Mouse (Mus musculus) MEL (cell line): ENCODE data around the gene Shisa6. TPM values are rescaled to one million over a fixed set of nuclear protein-coding genes. Genes with fewer than 3 reads are reported as not detected.
A peak's percentile ranks its signal among the peaks of the same experiment; 100 is the strongest.

ENCODE experiments used
- DNase-seq: peaks from one replicate; pipeline ENCODE4 v3.0.0; 2011; ENCODE audit warnings: low read depth, low spot score
- H3K27ac ChIP-seq: 2 replicates; pipeline ENCODE4 v1.5.1; 2012; ENCODE audit warnings: low read depth, mild to moderate bottlenecking, control low read depth, low read length, moderate library complexity; ENCODE audit not compliant: control insufficient read depth
- H3K27me3 ChIP-seq, 2 experiments: fragments of 150-350 bp in 1 of 2; sonication (generic) in 1 of 2; 2 replicates each; pipeline ENCODE4 v1.6.1; 2012; ENCODE audit warnings: low read length in 2 of 2, mild to moderate bottlenecking in 2 of 2, improper control_type of control experiment in 1 of 2, moderate library complexity in 1 of 2; ENCODE audit not compliant: insufficient read depth in 2 of 2, control insufficient read depth in 1 of 2
- H3K36me3 ChIP-seq, 2 experiments: 2 replicates each; pipeline ENCODE4 v1.6.1; 2012 to 2014; ENCODE audit warnings: low read length in 2 of 2, improper control_type of control experiment in 1 of 2, inconsistent platforms in 1 of 2, mild to moderate bottlenecking in 1 of 2; ENCODE audit not compliant: insufficient read depth in 2 of 2, control insufficient read depth in 1 of 2
- H3K4me1 ChIP-seq, 2 experiments: fragments of 150-350 bp in 1 of 2; sonication (generic) in 1 of 2; 2 replicates each; pipeline ENCODE4 v1.6.1; 2012; ENCODE audit warnings: low read length in 2 of 2, improper control_type of control experiment in 1 of 2, mild to moderate bottlenecking in 1 of 2; ENCODE audit not compliant: insufficient read depth in 2 of 2, control insufficient read depth in 1 of 2
- H3K4me3 ChIP-seq, 2 experiments: fragments of 150-350 bp in 1 of 2; sonication (generic) in 1 of 2; 2 replicates each; pipeline ENCODE4 v1.5.1; 2012; ENCODE audit warnings: low read depth in 2 of 2, low read length in 2 of 2, mild to moderate bottlenecking in 2 of 2, moderate library complexity in 2 of 2, control low read depth in 1 of 2, improper control_type of control experiment in 1 of 2; ENCODE audit not compliant: control insufficient read depth in 1 of 2, insufficient read depth in 1 of 2
- H3K79me2 ChIP-seq: 2 replicates; pipeline ENCODE4 v1.6.1; 2012; ENCODE audit warnings: mild to moderate bottlenecking, low read length, moderate library complexity; ENCODE audit not compliant: control insufficient read depth, poor library complexity, insufficient read depth
- H3K9ac ChIP-seq: 2 replicates; pipeline ENCODE4 v1.6.1; 2012; ENCODE audit warnings: low read depth, mild to moderate bottlenecking, control low read depth, low read length, moderate library complexity; ENCODE audit not compliant: control insufficient read depth, poor library complexity, severe bottlenecking
- H3K9me3 ChIP-seq: fragments of 150-350 bp; sonication (generic); replicated peaks from 2 replicates; pipeline ENCODE4 v1.6.1; 2012; ENCODE audit warnings: mild to moderate bottlenecking, low read length, improper control_type of control experiment, moderate library complexity; ENCODE audit not compliant: insufficient read depth
- BHLHE40 ChIP-seq: IDR thresholded peaks from 2 replicates; pipeline ENCODE4 v1.6.1; 2012; ENCODE audit warnings: low read depth, mild to moderate bottlenecking, inconsistent platforms, low read length, improper control_type of control experiment, borderline replicate concordance
- CHD1 ChIP-seq: IDR thresholded peaks from 2 replicates; pipeline ENCODE4 v1.6.1; 2012; ENCODE audit warnings: low read depth, mild to moderate bottlenecking, inconsistent platforms, low read length, improper control_type of control experiment
- CTCF ChIP-seq, 3 experiments: IDR thresholded peaks in 2 of 3; conservative IDR thresholded peaks in 1 of 3; 2 replicates each; pipeline ENCODE4 v1.5.1; 2011 to 2012; ENCODE audit warnings: low read length in 3 of 3, low read depth in 2 of 3, mild to moderate bottlenecking in 2 of 3, improper control_type of control experiment in 1 of 3, inconsistent platforms in 1 of 3, mixed read lengths in 1 of 3, moderate library complexity in 1 of 3; ENCODE audit not compliant: control insufficient read depth in 1 of 3, insufficient read depth in 1 of 3, poor library complexity in 1 of 3, severe bottlenecking in 1 of 3
- E2F4 ChIP-seq: IDR thresholded peaks from 2 replicates; pipeline ENCODE4 v1.6.1; 2011; ENCODE audit warnings: low read depth, low read length, improper control_type of control experiment, borderline replicate concordance
- JUND ChIP-seq: IDR thresholded peaks from 2 replicates; pipeline ENCODE4 v1.6.1; 2011; ENCODE audit warnings: low read depth, mild to moderate bottlenecking, improper control_type of control experiment, low read length
- MAFK ChIP-seq: IDR thresholded peaks from 2 replicates; pipeline ENCODE4 v1.6.1; 2011; ENCODE audit warnings: low read depth, mild to moderate bottlenecking, low read length, improper control_type of control experiment, borderline replicate concordance
- MEF2A ChIP-seq: IDR thresholded peaks from 2 replicates; pipeline ENCODE4 v1.6.1; 2014; ENCODE audit warnings: low read depth, mild to moderate bottlenecking, inconsistent platforms, low read length, improper control_type of control experiment; ENCODE audit not compliant: poor library complexity, insufficient replicate concordance, severe bottlenecking; ENCODE audit errors: extremely low read depth
- MYB ChIP-seq: IDR thresholded peaks from 2 replicates; pipeline ENCODE4 v1.6.1; 2011; ENCODE audit warnings: mild to moderate bottlenecking, low read depth, low read length, improper control_type of control experiment
- POLR2A ChIP-seq, 2 experiments: IDR thresholded peaks; 2 replicates each; pipeline ENCODE4 v1.6.1; 2011 to 2012; ENCODE audit warnings: low read length in 2 of 2, mild to moderate bottlenecking in 2 of 2, control low read depth in 1 of 2, improper control_type of control experiment in 1 of 2, low read depth in 1 of 2, moderate library complexity in 1 of 2; ENCODE audit not compliant: control insufficient read depth in 1 of 2, insufficient read depth in 1 of 2, poor library complexity in 1 of 2
- POLR2AphosphoS5 ChIP-seq: IDR thresholded peaks from 2 replicates; pipeline ENCODE4 v1.6.1; 2012; ENCODE audit warnings: low read depth, borderline replicate concordance, mild to moderate bottlenecking, inconsistent platforms, low read length, moderate library complexity, mixed read lengths
- RAD21 ChIP-seq: IDR thresholded peaks from 2 replicates; pipeline ENCODE4 v1.6.1; 2011; ENCODE audit warnings: mild to moderate bottlenecking, low read depth, low read length, improper control_type of control experiment
- RCOR1 ChIP-seq: IDR thresholded peaks from 2 replicates; pipeline ENCODE4 v1.6.1; 2012; ENCODE audit warnings: low read depth, mild to moderate bottlenecking, inconsistent platforms, low read length, improper control_type of control experiment
- SMC3 ChIP-seq: IDR thresholded peaks from 2 replicates; pipeline ENCODE4 v1.6.1; 2011; ENCODE audit warnings: low read depth, low read length, improper control_type of control experiment
- TBP ChIP-seq: IDR thresholded peaks from 2 replicates; pipeline ENCODE4 v1.8.0; 2011; ENCODE audit warnings: low read depth, low read length, improper control_type of control experiment
- polyA plus RNA-seq, 2 experiments: library from polyadenylated mRNA; stranded (reverse) in 1 of 2; unstranded in 1 of 2; fragments of >175 nt in 1 of 2; fragments of >200 nt in 1 of 2; gene quantifications; 2 replicates each; pipeline versions ENCODE4 v1.2.1 to v1.2.4; 2012; ENCODE audit warnings: low replicate concordance in 2 of 2, low read depth in 1 of 2; ENCODE audit not compliant: insufficient read length in 2 of 2, insufficient read depth in 1 of 2, missing spikeins in 1 of 2
- total RNA-seq: library from RNA; depleted of rRNA; stranded (reverse); fragments of 300-350 nt; gene quantifications from 2 replicates; pipeline ENCODE4 v1.2.3, GENCODE M21; 2012

Gene Shisa6
- total and polyA plus RNA-seq, 3 experiments = not detected

- no peaks in the 10 kb centered on the region for H3K27me3 ChIP-seq
- H3K36me3 ChIP-seq = no peaks in the 10 kb centered on the region
- H3K9me3 ChIP-seq = no peaks in the 10 kb centered on the region
- no peak for DNase-seq
- no peak overlapping the region for H3K4me3 ChIP-seq
- H3K79me2 ChIP-seq = no peaks in the 10 kb centered on the region
- H3K9ac ChIP-seq = no peak overlapping the region
- no peak for TF ChIP-seq JUND
- TF ChIP-seq TBP = no peak
- TF ChIP-seq BHLHE40 = no peak
- TF ChIP-seq RCOR1 = no peak
- TF ChIP-seq MAFK = no peak
- no peak for TF ChIP-seq E2F4
- no peak for TF ChIP-seq MEF2A
- TF ChIP-seq, all 39 proteins: peak for 0
- Histone ChIP-seq H3K4me1 (no peaks in the 10 kb centered on the region), H3K27ac (no peak overlapping the region)
Measured at GRCm38 (mm10) chr11:66519386-66519785, 6.4 kb downstream of the Shisa6 start.

GRCm38 (mm10) chr11:66514346-66514745, 11.4 kb downstream of the Shisa6 start:
- H3K4me3 ChIP-seq = no peak overlapping the region
- TF ChIP-seq POLR2AphosphoS5 (no peak), CHD1 (no peak), MEF2A (no peak)
- TF ChIP-seq, all 39 proteins: peak for 0
- H3K27me3 ChIP-seq = no peaks in the 10 kb centered on the region
- H3K79me2 ChIP-seq = no peaks in the 10 kb centered on the region
- no peaks in the 10 kb centered on the region for H3K36me3 ChIP-seq
- H3K4me1 ChIP-seq = no peaks in the 10 kb centered on the region
- H3K9me3 ChIP-seq = no peaks in the 10 kb centered on the region
- DNase-seq = no peak
- no peak overlapping the region for H3K9ac ChIP-seq
- H3K27ac ChIP-seq = no peak overlapping the region

- no peak; the same call in 1 of the 2 replicates for TF ChIP-seq RAD21
- TF ChIP-seq JUND = no peak
- no peak for TF ChIP-seq POLR2A (IDR thresholded peaks at IDR 0.05; ENCODE audit: control insufficient read depth in 1 of 2, insufficient read depth in 1 of 2, low read depth in 1 of 2, low read length in 2 of 2, poor library complexity in 1 of 2)
- TF ChIP-seq SMC3 = peak; percentile 40
- peak in 1 of 3 experiments; percentile 27; a peak in 2 of 6 replicates for TF ChIP-seq CTCF (IDR thresholded peaks at IDR 0.05 in 2 of 3, conservative IDR thresholded peaks at IDR 0.05 in 1 of 3; ENCODE audit: control insufficient read depth in 1 of 3, insufficient read depth in 1 of 3, low read depth in 2 of 3, low read length in 3 of 3, poor library complexity in 1 of 3, severe bottlenecking in 1 of 3)
- no peak for TF ChIP-seq MYB
- DNase-seq = peak; percentile 7
- Histone ChIP-seq H3K27ac (no peak overlapping the region), H3K27me3 (no peaks in the 10 kb centered on the region), H3K9ac (no peak overlapping the region), H3K4me3 (no peak overlapping the region), H3K9me3 (no peaks in the 10 kb centered on the region), H3K36me3 (no peaks in the 10 kb centered on the region), H3K79me2 (no peaks in the 10 kb centered on the region), H3K4me1 (no peaks in the 10 kb centered on the region)
Measured at GRCm38 (mm10) chr11:66500951-66501350, 24.8 kb downstream of the Shisa6 start.
